Mouse (Mus musculus): Measurements from ENCODE around the gene Pou3f1.

Pou3f1 gene

DNA sequence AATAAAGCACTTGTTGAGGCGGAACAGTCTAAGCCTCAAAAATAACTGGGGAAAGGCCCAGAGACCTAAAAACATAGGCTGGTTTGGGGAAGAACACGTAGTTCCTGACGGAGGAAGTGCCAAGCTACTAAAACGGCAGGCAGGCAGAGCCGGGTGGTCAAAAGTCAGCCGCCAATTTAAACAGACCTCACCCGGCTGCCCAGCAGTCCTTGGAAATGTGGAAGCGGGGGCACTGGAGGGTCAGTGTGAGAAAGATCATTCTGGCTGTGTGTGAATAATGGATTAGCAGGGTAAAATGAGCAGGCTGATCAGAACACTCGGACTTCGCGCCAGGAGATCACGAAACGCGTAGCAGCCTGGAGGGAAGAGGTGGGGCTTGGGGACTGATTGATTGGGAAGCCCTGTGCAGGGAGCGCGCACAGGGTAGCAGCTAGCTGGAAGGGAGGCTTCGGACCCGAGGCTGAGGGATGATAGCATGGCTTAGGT lies 53.4 kb downstream of the Pou3f1 start:
- peak in 1 of 2 experiments; percentile 29 for DNase-seq (ENCODE audit: low spot score in 2 of 2)
